Mouse (Mus musculus) gastrocnemius, postnatal 10 days (tissue): Measurements from ENCODE around the gene Stx2. TPM values are rescaled to one million over a fixed set of nuclear protein-coding genes. Genes with fewer than 3 reads are reported as not detected.
"Not testable (repeated sequence)": the region's sequence is repeated elsewhere in the genome, so short reads cannot be mapped to it uniquely, and the experiment has no call there.

ENCODE experiments used
- DNase-seq: peaks from one replicate; pipeline ENCODE4 v3.0.0; 2021; ENCODE audit warnings: mixed read lengths
- total RNA-seq, 2 experiments: library from RNA; stranded (reverse); gene quantifications; 2 replicates each; pipeline ENCODE4 v1.2.3; 2021

Stx2 gene
- total RNA-seq, 2 experiments from 2014 or later, result 11.5 to 15.3 TPM

- no peak for DNase-seq
These were observed 1.2 kb upstream of the Stx2 start for GRCm38 (mm10) chr5:129009577-129009976.

DNA sequence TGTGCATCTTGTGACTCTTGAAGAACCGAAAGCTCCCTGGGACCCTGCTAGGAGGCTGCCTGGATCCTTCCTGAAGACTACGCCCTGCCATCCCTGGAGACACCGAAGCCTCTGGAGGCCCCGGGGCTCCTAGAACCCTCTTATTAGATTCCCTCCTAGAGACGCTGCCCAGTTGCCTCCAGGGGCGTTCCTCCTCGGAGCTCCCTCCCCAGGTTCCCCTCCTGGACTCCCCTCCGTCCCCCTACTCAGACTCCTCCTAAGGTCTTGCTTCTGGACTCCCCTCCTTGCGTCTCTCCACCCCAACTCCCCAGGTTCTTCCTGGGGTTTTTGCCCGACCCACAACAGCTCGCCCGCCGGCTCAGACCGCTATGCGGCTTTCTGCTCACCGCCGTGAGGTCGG is 366 bp downstream of the Stx2 start:
- no peak for DNase-seq

DNA sequence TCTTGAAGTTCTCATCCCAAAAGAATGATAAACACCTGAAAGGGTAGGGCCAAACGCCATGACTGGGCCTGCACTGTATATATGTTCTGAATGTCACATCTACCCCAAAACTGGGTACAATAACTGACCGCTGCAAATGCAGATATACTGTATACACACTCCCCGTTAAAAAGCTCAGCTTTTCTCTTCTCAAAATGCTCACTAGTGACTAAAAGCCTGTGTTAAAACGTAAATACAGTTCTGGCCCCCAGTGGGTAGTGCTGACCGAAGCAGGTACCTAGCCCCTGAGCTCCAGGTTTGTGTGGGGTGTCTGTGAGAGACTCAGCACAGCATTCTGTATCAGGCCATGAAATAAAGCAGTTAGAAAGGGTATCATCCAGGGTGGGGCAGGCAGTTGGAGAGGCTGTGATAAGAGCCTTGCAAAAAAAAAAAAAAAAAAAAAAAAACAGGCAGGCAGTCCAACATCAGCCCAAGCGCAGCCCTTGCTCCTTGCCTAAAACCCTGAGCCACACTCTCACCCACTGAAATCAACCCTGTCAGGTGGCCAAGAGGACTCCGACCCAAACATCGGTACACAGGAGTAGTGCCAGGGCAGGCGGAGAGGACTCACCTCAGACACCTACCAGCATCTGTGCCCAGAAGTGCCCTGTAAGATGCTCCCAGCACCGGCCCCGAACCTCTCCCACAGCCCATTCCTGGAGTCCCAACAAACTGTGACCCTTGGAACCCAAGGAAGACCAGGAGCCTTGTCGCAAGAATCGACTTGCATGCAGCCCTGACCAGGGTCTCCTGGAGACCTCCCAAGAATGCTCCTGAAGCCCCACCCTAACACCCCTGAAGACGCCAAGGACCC is 1.0 kb downstream of the Stx2 start:
- DNase-seq, result peak; percentile 7

- DNase-seq, result peak; percentile 2
These were observed 2.2 kb downstream of the Stx2 start for GRCm38 (mm10) chr5:129006031-129006788.

DNA sequence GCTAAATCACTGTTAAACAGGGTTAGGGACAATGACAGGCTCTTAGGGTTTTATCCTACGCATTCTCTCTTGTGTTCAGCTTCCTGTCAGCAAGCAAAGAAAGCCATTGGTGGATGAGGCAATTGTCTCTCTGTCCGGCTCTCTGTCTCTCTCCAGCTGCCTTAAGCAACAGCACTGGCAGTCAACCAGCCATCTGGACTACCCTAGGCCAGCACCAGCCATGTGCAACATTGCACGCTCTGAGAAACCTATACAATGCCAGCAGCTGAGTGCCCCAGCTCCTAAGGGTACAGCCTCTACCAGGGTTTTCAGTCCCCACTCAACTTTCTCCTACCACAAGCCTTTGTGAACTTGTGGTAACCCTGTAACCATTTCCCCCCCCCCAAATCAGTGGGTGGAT is 3.0 kb downstream of the Stx2 start:
- DNase-seq, result no peak

GRCm38 (mm10) chr5:129002571-129003011 is 5.8 kb downstream of the Stx2 start:
- peak; percentile 26 for DNase-seq

GRCm38 (mm10) chr5:129000706-129001468 is 7.5 kb downstream of the Stx2 start:
- peak; percentile 14 for DNase-seq

DNA sequence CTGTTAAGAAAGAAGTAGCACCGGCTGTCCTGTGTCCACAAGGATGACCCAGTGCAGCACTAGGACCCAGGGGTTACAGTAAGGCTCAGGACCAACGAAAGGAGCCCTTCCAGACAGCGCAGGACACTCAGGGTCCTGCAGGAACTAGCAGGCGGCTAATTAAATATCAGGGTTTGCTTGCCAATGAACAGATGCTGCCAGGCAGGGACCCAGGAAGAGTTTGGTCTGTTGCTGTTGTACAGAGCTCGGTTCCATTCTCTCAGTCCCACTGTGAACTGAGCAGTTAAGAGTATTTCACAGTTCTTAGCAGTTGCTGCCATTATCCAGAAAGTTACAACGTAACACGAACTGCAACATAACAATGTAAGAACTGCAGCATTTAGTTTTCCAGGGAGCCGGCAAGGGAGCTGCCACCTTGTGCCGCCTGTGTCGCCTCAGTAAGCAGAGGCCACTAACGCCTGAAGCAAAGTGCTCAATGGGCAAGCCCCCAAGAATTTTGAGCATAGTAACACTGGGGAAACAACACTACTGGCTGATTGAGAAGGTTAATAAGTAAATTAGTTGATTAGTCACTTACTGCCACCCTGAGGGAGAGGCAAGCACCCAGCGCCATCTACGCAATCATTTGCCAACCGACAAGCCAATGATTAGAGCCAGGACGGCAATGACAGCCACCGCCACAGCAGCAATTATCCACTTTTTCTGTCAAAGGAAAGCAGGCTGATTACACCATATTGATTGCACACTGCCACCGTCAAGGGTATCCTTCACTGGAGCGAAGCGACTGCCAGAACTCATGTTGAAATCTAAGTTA is 21.0 kb downstream of the Stx2 start:
- DNase-seq, result no peak

GRCm38 (mm10) chr5:128985946-128986345 is 22.4 kb downstream of the Stx2 start:
- DNase-seq, result no peak

DNA sequence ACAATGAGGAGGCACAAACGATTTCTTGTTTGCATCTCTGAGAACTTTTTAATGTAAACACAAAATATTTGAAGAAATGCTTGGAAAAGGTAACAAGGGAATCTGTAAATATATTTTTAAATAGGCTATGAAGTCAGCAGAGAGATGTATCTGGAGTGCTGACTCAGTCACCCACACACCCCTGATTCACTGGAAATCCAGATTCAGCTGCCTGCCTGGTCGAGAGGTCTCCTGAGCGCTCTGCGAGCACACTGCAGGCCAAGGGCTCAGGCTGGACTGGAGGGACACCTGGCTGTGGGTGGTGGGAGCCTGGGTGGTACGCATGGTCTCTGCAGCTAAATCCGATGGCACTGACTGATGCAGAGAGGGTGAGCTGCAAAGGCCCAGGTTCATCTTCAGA is 23.8 kb downstream of the Stx2 start:
- DNase-seq, result no peak

GRCm38 (mm10) chr5:128981607-128982006 is 26.8 kb downstream of the Stx2 start:
- DNase-seq, result peak; percentile 73

DNA sequence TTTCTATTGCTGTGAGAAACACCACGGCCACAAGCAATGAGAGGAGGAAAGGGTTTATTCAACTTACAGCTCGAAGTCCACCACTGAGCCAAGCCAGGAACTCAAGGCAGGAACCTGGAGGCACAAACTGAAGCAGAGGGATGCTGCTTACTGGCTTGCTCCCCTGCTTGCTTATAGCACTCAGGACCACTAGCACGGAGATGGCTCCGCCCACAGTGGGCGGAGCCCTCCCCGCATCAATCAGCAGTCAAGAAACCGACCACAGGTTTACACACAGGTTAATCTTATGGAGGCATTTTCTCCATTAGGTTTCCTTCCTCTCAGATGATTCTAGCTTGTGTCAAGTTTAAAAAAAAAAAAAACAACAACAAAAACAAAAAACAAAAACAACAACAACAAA is 27.5 kb downstream of the Stx2 start:
- no peak for DNase-seq

GRCm38 (mm10) chr5:128978957-128979356 is 29.4 kb downstream of the Stx2 start:
- no peak for DNase-seq

DNA sequence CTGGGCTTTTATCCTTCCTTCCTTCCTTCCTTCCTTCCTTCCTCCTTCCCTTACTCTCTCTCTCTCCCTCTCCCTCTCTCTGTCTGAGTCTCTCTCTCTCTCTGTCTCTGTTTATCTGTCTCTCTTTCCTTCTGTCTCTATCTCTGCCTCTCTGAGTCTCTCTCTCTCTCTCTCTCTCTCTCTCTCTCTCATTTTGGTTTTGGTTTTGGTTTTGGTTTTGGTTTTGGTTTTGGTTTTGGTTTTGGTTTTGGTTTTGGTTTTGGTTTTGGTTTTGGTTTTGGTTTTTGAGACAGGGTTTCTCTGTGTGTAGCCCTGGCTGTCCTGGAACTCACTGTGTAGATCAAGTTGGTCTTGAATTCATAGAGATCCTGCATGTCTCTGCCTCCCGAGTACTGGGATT is 30.9 kb downstream of the Stx2 start:
- not testable (repeated sequence) for DNase-seq

GRCm38 (mm10) chr5:128976266-128976665 is 32.1 kb downstream of the Stx2 start:
- no peak for DNase-seq

- DNase-seq, result peak; percentile 67
These were observed 37.1 kb downstream of the Stx2 start for GRCm38 (mm10) chr5:128971298-128971697.

GRCm38 (mm10) chr5:128970878-128971277 is 37.5 kb downstream of the Stx2 start:
- DNase-seq, result no peak

DNA sequence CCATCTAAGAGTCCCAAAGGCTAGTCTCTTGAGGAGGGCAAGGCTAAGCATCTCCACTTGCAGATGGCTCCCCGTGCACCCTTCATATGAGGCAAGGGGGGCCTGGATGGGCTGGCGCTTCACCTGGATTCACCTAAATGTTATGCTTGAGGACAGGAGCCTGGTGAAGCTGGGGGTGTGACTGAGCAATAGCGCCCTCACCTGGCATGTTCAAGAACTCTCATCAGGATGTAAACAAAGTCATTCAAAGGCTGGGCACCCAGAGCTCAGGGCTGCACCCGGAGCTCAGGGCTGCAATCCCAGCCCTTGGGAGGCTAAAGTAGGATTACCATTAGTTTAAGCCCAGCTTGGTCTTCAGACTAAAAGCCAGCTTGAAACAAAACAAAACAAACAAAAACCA is 44.0 kb downstream of the Stx2 start:
- DNase-seq, result no peak

- no peak for DNase-seq
These were observed 49.5 kb downstream of the Stx2 start for GRCm38 (mm10) chr5:128958916-128959315.

GRCm38 (mm10) chr5:128954371-128954770 is 54.0 kb downstream of the Stx2 start:
- DNase-seq, result not testable (repeated sequence)

DNA sequence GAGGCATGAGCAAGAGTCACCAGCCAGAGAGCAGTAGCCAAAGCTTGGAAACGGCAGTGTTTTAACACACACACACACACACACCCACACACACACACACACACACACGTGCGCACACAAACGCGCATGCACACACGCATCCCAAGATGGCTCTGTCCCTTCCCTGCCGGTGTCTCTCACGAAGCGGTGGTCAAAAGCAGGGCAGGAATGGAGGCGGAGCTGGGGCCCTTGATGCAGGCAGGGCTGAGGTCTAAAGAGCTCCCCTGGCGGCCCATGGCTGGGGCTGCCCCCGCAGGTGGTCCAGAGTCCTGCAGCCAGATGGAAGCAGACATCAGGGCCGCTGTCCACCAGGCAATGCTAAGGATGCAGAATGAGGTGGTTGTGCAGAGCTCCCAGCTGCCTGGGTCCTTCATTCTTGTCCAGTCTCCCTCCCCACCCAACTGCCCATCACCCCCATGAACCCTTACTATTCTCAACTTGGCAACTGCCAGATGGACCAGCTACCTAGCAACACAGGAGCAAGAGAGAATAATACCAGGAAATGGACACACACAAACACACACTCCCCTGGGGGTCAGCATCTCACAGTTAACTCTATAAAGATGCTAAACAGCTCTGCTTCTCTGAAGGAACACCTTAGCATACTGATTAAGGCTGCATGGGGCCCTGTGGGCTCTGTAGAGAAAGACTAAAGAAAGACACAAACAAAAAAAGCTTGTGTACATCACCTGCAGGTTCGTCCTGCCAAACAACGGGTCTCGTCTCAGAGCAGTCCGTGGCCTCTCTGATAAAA is 54.9 kb downstream of the Stx2 start, which contains the start of gene Rimbp2:
Gene Rimbp2, minus strand, starts transcription at position 209 of the 793 bp plus-strand sequence.
- no peak for DNase-seq
